Mouse (Mus musculus) liver, postnatal 0 days (tissue): ENCODE data around the gene Socs3.
A peak's percentile ranks its signal among the peaks of the same experiment; 100 is the strongest.

ENCODE experiments used
- CTCF ChIP-seq: sonication (generic); IDR thresholded peaks from 2 replicates; pipeline ENCODE4 v1.5.1; 2016; ENCODE audit warnings: antibody characterized with exemption, low read depth
- EP300 ChIP-seq: IDR thresholded peaks from 2 replicates; pipeline ENCODE4 v1.6.1; 2016; ENCODE audit warnings: antibody characterized with exemption, low read depth, mild to moderate bottlenecking

- TF ChIP-seq EP300 (peak; percentile 72), CTCF (no peak)
These were observed 6.6 kb downstream of the Socs3 start for GRCm38 (mm10) chr11:117963091-117963793.
